Mouse (Mus musculus) hindbrain, embryonic 14.5 days (tissue): ENCODE data around the gene Cap2. TPM values are rescaled to one million over a fixed set of nuclear protein-coding genes. Genes with fewer than 3 reads are reported as not detected.

Source experiments
- ATAC-seq: fragments of 200-750 bp; cut with Nextera tagmentation; 2 replicates; pipeline ENCODE4 v1.8.0; 2017; ENCODE audit warnings: moderate number of reproducible peaks, mild to moderate bottlenecking, moderate TSS enrichment, moderate library complexity; ENCODE audit not compliant: low FRiP score
- DNase-seq: peaks from one replicate; pipeline ENCODE4 v3.0.0-alpha.2; 2015; ENCODE audit warnings: low spot score
- H3K27ac ChIP-seq: fragments of 300-500 bp; sonication (generic); 2 replicates; pipeline ENCODE4 v1.5.1; 2014; ENCODE audit warnings: mild to moderate bottlenecking, moderate library complexity
- H3K27me3 ChIP-seq: fragments of 300-500 bp; sonication (generic); 2 replicates; pipeline ENCODE4 v1.6.1; 2014; ENCODE audit warnings: mild to moderate bottlenecking, low read length, mixed read lengths; ENCODE audit not compliant: control insufficient read depth, insufficient read depth
- H3K36me3 ChIP-seq: fragments of 300-500 bp; sonication (generic); replicated peaks from 2 replicates; pipeline ENCODE4 v1.6.1; 2014; ENCODE audit not compliant: control insufficient read depth, insufficient read depth
- H3K4me1 ChIP-seq: fragments of 300-500 bp; sonication (generic); replicated peaks from 2 replicates; pipeline ENCODE4 v1.6.1; 2014; ENCODE audit warnings: antibody characterized with exemption, low read length, mixed read lengths; ENCODE audit not compliant: control insufficient read depth, insufficient read depth
- H3K4me2 ChIP-seq: fragments of 300-500 bp; sonication (generic); replicated peaks from 2 replicates; pipeline ENCODE4 v1.6.1; 2014; ENCODE audit warnings: mild to moderate bottlenecking, moderate library complexity
- H3K4me3 ChIP-seq: fragments of 300-500 bp; sonication (generic); replicated peaks from 2 replicates; pipeline ENCODE4 v1.5.1; 2014; ENCODE audit warnings: mild to moderate bottlenecking, low read length
- H3K9ac ChIP-seq: fragments of 300-500 bp; sonication (generic); 2 replicates; pipeline ENCODE4 v1.6.1; 2014
- H3K9me3 ChIP-seq: fragments of 300-500 bp; sonication (generic); 2 replicates; pipeline ENCODE4 v1.6.1; 2016; ENCODE audit warnings: low read length; ENCODE audit not compliant: control insufficient read depth
- WGBS: fragments of 180-500 bp; shearing (Covaris S2); extraction: QIAGEN DNeasy Blood & Tissue Kit; methylation state at CpG from one replicate; pipeline ENCODE4 v1.1.7; 2014; 5-methylcytosine and 5-hydroxymethylcytosine counted together
- polyA plus RNA-seq: library from polyadenylated mRNA; unstranded; fragments of >200 nt; fragmentation: Nextera tagmentation; extraction: Ambion mirVana; gene quantifications from 2 replicates; pipeline ENCODE4 v1.2.1, GENCODE M21; 2014

Cap2 gene
- polyA plus RNA-seq, 1 experiment from 2014 or later = 7.3 TPM

- peak overlapping the region; percentile 49 for H3K4me3 ChIP-seq
- H3K27ac ChIP-seq = no peak overlapping the region
- DNase-seq = peak; percentile 32
- 8% methylated on average over 20 of the region's 20 CpGs for WGBS
- H3K27me3 ChIP-seq = 0 out of 2 replicates have a peak, but pooled peaks cover 9% of the 10 kb centered on the region
- ATAC-seq = peak; percentile 57; the same call in 1 of the 2 replicates
- H3K36me3 ChIP-seq = no peaks in the 10 kb centered on the region
- H3K9me3 ChIP-seq = no peaks in the 10 kb centered on the region
- peak overlapping the region; percentile 56 for H3K9ac ChIP-seq
- peak overlapping the region; percentile 90 for H3K4me2 ChIP-seq
- 0 out of 2 replicates have a peak, but pooled peaks cover 4% of the 10 kb centered on the region for H3K4me1 ChIP-seq
Measured at GRCm38 (mm10) chr13:46502390-46502891, 793 bp downstream of the Cap2 start.

- H3K4me1 ChIP-seq = no peaks in the 10 kb centered on the region
- H3K27ac ChIP-seq = no peak overlapping the region
- DNase-seq (no peak), ATAC-seq (no peak)
- H3K27me3 ChIP-seq = 0 out of 2 replicates have a peak, but pooled peaks cover 4% of the 10 kb centered on the region
- 89% methylated on average over 7 of the region's 7 CpGs for WGBS
- H3K4me2 ChIP-seq = no peak overlapping the region
- no peak overlapping the region for H3K9ac ChIP-seq
- no peaks in the 10 kb centered on the region for H3K36me3 ChIP-seq
- H3K4me3 ChIP-seq = no peak overlapping the region
- 0 out of 2 replicates have a peak, but pooled peaks cover 4% of the 10 kb centered on the region for H3K9me3 ChIP-seq
Measured at GRCm38 (mm10) chr13:46507944-46508343, 6.3 kb downstream of the Cap2 start.

- no peak for ATAC-seq
- Histone ChIP-seq H3K27ac (no peak overlapping the region), H3K9ac (no peak overlapping the region)
Measured at GRCm38 (mm10) chr13:46508823-46509222, 7.2 kb downstream of the Cap2 start.

GRCm38 (mm10) chr13:46510460-46510859, 8.8 kb downstream of the Cap2 start:
- H3K9me3 ChIP-seq = 0 out of 2 replicates have a peak, but pooled peaks cover 4% of the 10 kb centered on the region
- H3K4me1 ChIP-seq = no peaks in the 10 kb centered on the region
- 97% methylated on average over 7 of the region's 7 CpGs for WGBS
- H3K4me3 ChIP-seq = no peak overlapping the region
- ATAC-seq (no peak), DNase-seq (no peak)
- no peaks in the 10 kb centered on the region for H3K36me3 ChIP-seq
- H3K4me2 ChIP-seq = no peak overlapping the region
- H3K27me3 ChIP-seq = no peaks in the 10 kb centered on the region
- no peak overlapping the region for H3K9ac ChIP-seq
- no peak overlapping the region for H3K27ac ChIP-seq

More at GRCm38 (mm10) chr13:46508823-46509222, 7.2 kb downstream of the Cap2 start:
- WGBS = 73% methylated on average over 4 of the region's 4 CpGs
- no peaks in the 10 kb centered on the region for H3K36me3 ChIP-seq
- H3K4me2 ChIP-seq = no peak overlapping the region
- no peaks in the 10 kb centered on the region for H3K27me3 ChIP-seq
- no peaks in the 10 kb centered on the region for H3K4me1 ChIP-seq
- no peak overlapping the region for H3K4me3 ChIP-seq
- DNase-seq = no peak
- 0 out of 2 replicates have a peak, but pooled peaks cover 4% of the 10 kb centered on the region for H3K9me3 ChIP-seq

GRCm38 (mm10) chr13:46514484-46514883, 12.8 kb downstream of the Cap2 start:
- ATAC-seq (no peak), DNase-seq (no peak)
- H3K27me3 ChIP-seq = no peaks in the 10 kb centered on the region
- H3K9me3 ChIP-seq = 0 out of 2 replicates have a peak, but pooled peaks cover 4% of the 10 kb centered on the region
- WGBS = 92% methylated on average over 10 of the region's 10 CpGs
- no peak overlapping the region for H3K4me2 ChIP-seq
- no peaks in the 10 kb centered on the region for H3K4me1 ChIP-seq
- no peak overlapping the region for H3K27ac ChIP-seq
- H3K36me3 ChIP-seq = no peaks in the 10 kb centered on the region
- no peak overlapping the region for H3K9ac ChIP-seq
- H3K4me3 ChIP-seq = no peak overlapping the region

- H3K27me3 ChIP-seq = no peaks in the 10 kb centered on the region
- no peak overlapping the region for H3K9ac ChIP-seq
- 81% methylated on average over 9 of the region's 9 CpGs for WGBS
- H3K9me3 ChIP-seq = 0 out of 2 replicates have a peak, but pooled peaks cover 4% of the 10 kb centered on the region
- H3K4me2 ChIP-seq = no peak overlapping the region
- no peak for DNase-seq
- no peak for ATAC-seq
- no peaks in the 10 kb centered on the region for H3K36me3 ChIP-seq
- H3K27ac ChIP-seq = no peak overlapping the region
- no peak overlapping the region for H3K4me3 ChIP-seq
- no peaks in the 10 kb centered on the region for H3K4me1 ChIP-seq
Measured at GRCm38 (mm10) chr13:46515120-46515523, 13.5 kb downstream of the Cap2 start.

- no peak overlapping the region for H3K9ac ChIP-seq
- no peak overlapping the region for H3K4me3 ChIP-seq
- H3K36me3 ChIP-seq = no peaks in the 10 kb centered on the region
- 0 out of 2 replicates have a peak, but pooled peaks cover 4% of the 10 kb centered on the region for H3K9me3 ChIP-seq
- DNase-seq (no peak), ATAC-seq (no peak)
- no peak overlapping the region for H3K27ac ChIP-seq
- no peak overlapping the region for H3K4me2 ChIP-seq
- no peaks in the 10 kb centered on the region for H3K4me1 ChIP-seq
- no peaks in the 10 kb centered on the region for H3K27me3 ChIP-seq
- WGBS = 60% methylated on average over 10 of the region's 10 CpGs
Measured at GRCm38 (mm10) chr13:46515524-46515923, 13.9 kb downstream of the Cap2 start.

- DNase-seq (no peak), ATAC-seq (no peak)
- no peak overlapping the region for H3K4me3 ChIP-seq
- no peak overlapping the region for H3K4me2 ChIP-seq
- 0 out of 2 replicates have a peak, but pooled peaks cover 4% of the 10 kb centered on the region for H3K9me3 ChIP-seq
- H3K27ac ChIP-seq = no peak overlapping the region
- no peaks in the 10 kb centered on the region for H3K4me1 ChIP-seq
- WGBS = 86% methylated on average over 7 of the region's 7 CpGs
- no peaks in the 10 kb centered on the region for H3K27me3 ChIP-seq
- H3K9ac ChIP-seq = no peak overlapping the region
- H3K36me3 ChIP-seq = no peaks in the 10 kb centered on the region
Measured at GRCm38 (mm10) chr13:46516183-46516582, 14.5 kb downstream of the Cap2 start.

GRCm38 (mm10) chr13:46517211-46517685, 15.6 kb downstream of the Cap2 start:
- DNase-seq (no peak), ATAC-seq (no peak)
- H3K4me1 ChIP-seq = no peaks in the 10 kb centered on the region
- no peak overlapping the region for H3K4me3 ChIP-seq
- no peaks in the 10 kb centered on the region for H3K36me3 ChIP-seq
- 0 out of 2 replicates have a peak, but pooled peaks cover 2% of the 10 kb centered on the region for H3K9me3 ChIP-seq
- WGBS = 47% methylated on average over 4 of the region's 4 CpGs
- no peak overlapping the region for H3K27ac ChIP-seq
- H3K27me3 ChIP-seq = no peaks in the 10 kb centered on the region
- no peak overlapping the region for H3K4me2 ChIP-seq
- no peak overlapping the region for H3K9ac ChIP-seq
